Mouse (Mus musculus) bone marrow, adult 2 months (tissue): ENCODE results near the gene Atg4c.

Experiments used
- CTCF ChIP-seq: fragments of 200-500 bp; IDR thresholded peaks from 2 replicates; pipeline ENCODE4 v1.5.1; 2011; ENCODE audit warnings: low read length, control low read depth; ENCODE audit not compliant: control insufficient read depth, insufficient read depth
- POLR2A ChIP-seq: fragments of 200-500 bp; IDR thresholded peaks from 2 replicates; pipeline ENCODE4 v1.6.1; 2011; ENCODE audit warnings: low read depth, mild to moderate bottlenecking, control low read depth, low read length, borderline replicate concordance; ENCODE audit not compliant: control insufficient read depth

- TF ChIP-seq CTCF (no peak), POLR2A (no peak)
These were observed 32.8 kb upstream of the Atg4c start for GRCm38 (mm10) chr4:99160899-99161298.
